Mouse (Mus musculus) heart, postnatal 36 days (tissue): ENCODE results near the gene Crybg2. TPM values are rescaled to one million over a fixed set of nuclear protein-coding genes. Genes with fewer than 3 reads are reported as not detected.

ENCODE experiments used
- DNase-seq, 2 experiments: peaks; one replicate each; pipeline ENCODE4 v3.0.0; 2021 to 2022
- intact Hi-C: fragments of 180-260 bp; cut with DNase I; formaldehyde crosslinking; loops from one replicate; pipeline ENCODE4 v1.15.1; 2025
- total RNA-seq, 2 experiments: library from RNA; stranded (reverse); gene quantifications; 2 replicates each; pipeline ENCODE4 v1.2.3; 2021

The Crybg2 gene
- total RNA-seq, 2 experiments from 2014 or later = not detected

DNA sequence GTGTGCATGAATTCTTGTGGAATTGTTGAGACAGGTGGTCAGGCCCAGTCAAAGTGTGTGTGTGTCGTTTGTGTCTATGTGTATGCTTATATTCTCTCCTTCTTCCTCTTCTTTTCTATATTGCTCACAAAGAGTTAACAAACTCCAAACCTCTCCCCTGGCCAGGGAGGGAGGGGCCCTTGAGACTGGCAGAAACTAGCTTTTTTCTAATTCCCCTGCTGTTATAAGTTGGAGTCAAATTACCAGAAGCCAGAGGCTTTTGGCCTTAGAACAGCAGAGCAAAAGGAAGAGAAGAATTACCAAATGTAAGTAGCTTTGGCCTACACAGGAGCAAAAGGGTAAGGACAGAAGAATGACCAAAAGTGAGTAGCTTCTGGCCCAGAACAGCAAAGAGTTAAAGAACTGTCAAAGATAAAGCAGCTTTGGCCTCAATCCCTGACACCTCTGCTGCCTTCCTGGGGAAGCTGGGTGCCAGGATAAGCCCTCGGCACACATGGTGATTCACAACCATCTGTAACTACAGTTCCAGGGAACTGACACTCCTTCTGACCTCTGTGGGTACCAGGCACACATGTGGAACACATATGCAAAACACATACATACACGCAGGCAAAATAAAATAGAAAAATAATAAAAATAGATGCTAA lies 75.8 kb downstream of the Crybg2 start:
- intact Hi-C loops = no loop called here
- DNase-seq = no peak

GRCm38 (mm10) chr4:134138857-134139256 lies 78.2 kb downstream of the Crybg2 start:
- intact Hi-C loops = no loop called here
- DNase-seq = no peak

Other genes with a start within 250 kb of the Crybg2 start
- gene Rps6ka1, start 173.0 kb upstream of the Crybg2 start, total RNA-seq = 1 to 10 TPM; 5.1 to 6.4 TPM
- 100 to 1,000 TPM; 106 to 128 TPM for gene Hmgn2, start 92.2 kb upstream of the Crybg2 start, total RNA-seq
- 10 to 100 TPM; 29.9 to 32.4 TPM for gene Dhdds, start 59.9 kb upstream of the Crybg2 start, total RNA-seq
- gene Lin28a, start 42.0 kb upstream of the Crybg2 start, total RNA-seq = not detected
- gene Zfp683, start 7.0 kb upstream of the Crybg2 start, total RNA-seq = not detected
- gene Cd52, start 34.3 kb downstream of the Crybg2 start, total RNA-seq = 1 to 10 TPM; 3.1 to 4.6 TPM
- gene Ubxn11, start 41.8 kb downstream of the Crybg2 start, total RNA-seq = 1 to 10 TPM; 1.6 to 1.9 TPM
- 10 to 100 TPM; 36.4 to 39.9 TPM for gene Sh3bgrl3, start 68.0 kb downstream of the Crybg2 start, total RNA-seq
- gene Cep85, start 126.3 kb downstream of the Crybg2 start, total RNA-seq = 10 to 100 TPM; 49.1 to 50.9 TPM
- not detected for gene Gm7534, start 142.2 kb downstream of the Crybg2 start, total RNA-seq
- gene Catsper4, start 166.6 kb downstream of the Crybg2 start, total RNA-seq = not detected
- 1 to 10 TPM; 4.7 to 5.5 TPM for gene Cnksr1, start 177.6 kb downstream of the Crybg2 start, total RNA-seq
- not detected for gene E130218I03Rik, start 182.8 kb downstream of the Crybg2 start, total RNA-seq
- gene Zfp593, start 184.8 kb downstream of the Crybg2 start, total RNA-seq = 1 to 10 TPM; 2.6 to 3.7 TPM
- gene Gm30191, start 186.1 kb downstream of the Crybg2 start, total RNA-seq = not detected
- 1 to 10 TPM; 6.1 to 9.5 TPM for gene Grrp1, start 193.3 kb downstream of the Crybg2 start, total RNA-seq
- gene Pdik1l, start 227.1 kb downstream of the Crybg2 start, total RNA-seq = 1 to 10 TPM; 7.9 to 8.2 TPM